Mouse (Mus musculus) MEL (cell line): ENCODE measurements around the gene Cntn3. TPM values are rescaled to one million over a fixed set of nuclear protein-coding genes. Genes with fewer than 3 reads are reported as not detected.

ENCODE experiments used
- DNase-seq: peaks from one replicate; pipeline ENCODE4 v3.0.0; 2011; ENCODE audit warnings: low read depth, low spot score
- H3K27ac ChIP-seq: 2 replicates; pipeline ENCODE4 v1.5.1; 2012; ENCODE audit warnings: low read depth, mild to moderate bottlenecking, control low read depth, low read length, moderate library complexity; ENCODE audit not compliant: control insufficient read depth
- H3K27me3 ChIP-seq, 2 experiments: fragments of 150-350 bp in 1 of 2; sonication (generic) in 1 of 2; 2 replicates each; pipeline ENCODE4 v1.6.1; 2012; ENCODE audit warnings: low read length in 2 of 2, mild to moderate bottlenecking in 2 of 2, improper control_type of control experiment in 1 of 2, moderate library complexity in 1 of 2; ENCODE audit not compliant: insufficient read depth in 2 of 2, control insufficient read depth in 1 of 2
- H3K36me3 ChIP-seq, 2 experiments: 2 replicates each; pipeline ENCODE4 v1.6.1; 2012 to 2014; ENCODE audit warnings: low read length in 2 of 2, improper control_type of control experiment in 1 of 2, inconsistent platforms in 1 of 2, mild to moderate bottlenecking in 1 of 2; ENCODE audit not compliant: insufficient read depth in 2 of 2, control insufficient read depth in 1 of 2
- H3K4me1 ChIP-seq, 2 experiments: fragments of 150-350 bp in 1 of 2; sonication (generic) in 1 of 2; 2 replicates each; pipeline ENCODE4 v1.6.1; 2012; ENCODE audit warnings: low read length in 2 of 2, improper control_type of control experiment in 1 of 2, mild to moderate bottlenecking in 1 of 2; ENCODE audit not compliant: insufficient read depth in 2 of 2, control insufficient read depth in 1 of 2
- H3K4me3 ChIP-seq, 2 experiments: fragments of 150-350 bp in 1 of 2; sonication (generic) in 1 of 2; 2 replicates each; pipeline ENCODE4 v1.5.1; 2012; ENCODE audit warnings: low read depth in 2 of 2, low read length in 2 of 2, mild to moderate bottlenecking in 2 of 2, moderate library complexity in 2 of 2, control low read depth in 1 of 2, improper control_type of control experiment in 1 of 2; ENCODE audit not compliant: control insufficient read depth in 1 of 2, insufficient read depth in 1 of 2
- H3K79me2 ChIP-seq: 2 replicates; pipeline ENCODE4 v1.6.1; 2012; ENCODE audit warnings: mild to moderate bottlenecking, low read length, moderate library complexity; ENCODE audit not compliant: control insufficient read depth, poor library complexity, insufficient read depth
- H3K9ac ChIP-seq: 2 replicates; pipeline ENCODE4 v1.6.1; 2012; ENCODE audit warnings: low read depth, mild to moderate bottlenecking, control low read depth, low read length, moderate library complexity; ENCODE audit not compliant: control insufficient read depth, poor library complexity, severe bottlenecking
- H3K9me3 ChIP-seq: fragments of 150-350 bp; sonication (generic); replicated peaks from 2 replicates; pipeline ENCODE4 v1.6.1; 2012; ENCODE audit warnings: mild to moderate bottlenecking, low read length, improper control_type of control experiment, moderate library complexity; ENCODE audit not compliant: insufficient read depth
- ETS1 ChIP-seq: IDR thresholded peaks from 2 replicates; pipeline ENCODE4 v1.6.1; 2012; ENCODE audit warnings: low read depth, mild to moderate bottlenecking, inconsistent platforms, low read length, improper control_type of control experiment, moderate library complexity
- GATA1 ChIP-seq: IDR thresholded peaks from 2 replicates; pipeline ENCODE4 v1.6.1; 2011; ENCODE audit warnings: low read depth, low read length, improper control_type of control experiment
- HCFC1 ChIP-seq: IDR thresholded peaks from 2 replicates; pipeline ENCODE4 v1.6.1; 2012; ENCODE audit warnings: low read depth, mild to moderate bottlenecking, inconsistent platforms, low read length, improper control_type of control experiment, moderate library complexity
- KAT2A ChIP-seq: conservative IDR thresholded peaks from 2 replicates; pipeline ENCODE4 v1.6.1; 2012; ENCODE audit warnings: low read depth, low read length, improper control_type of control experiment, inconsistent platforms
- MAZ ChIP-seq: IDR thresholded peaks from 2 replicates; pipeline ENCODE4 v1.6.1; 2012; ENCODE audit warnings: low read depth, mild to moderate bottlenecking, inconsistent platforms, low read length, improper control_type of control experiment
- MEF2A ChIP-seq: IDR thresholded peaks from 2 replicates; pipeline ENCODE4 v1.6.1; 2014; ENCODE audit warnings: low read depth, mild to moderate bottlenecking, inconsistent platforms, low read length, improper control_type of control experiment; ENCODE audit not compliant: poor library complexity, insufficient replicate concordance, severe bottlenecking; ENCODE audit errors: extremely low read depth
- MYC ChIP-seq: IDR thresholded peaks from 2 replicates; pipeline ENCODE4 v1.6.1; 2011; ENCODE audit warnings: low read depth, mild to moderate bottlenecking, low read length, improper control_type of control experiment, moderate library complexity
- NELFE ChIP-seq: IDR thresholded peaks from 2 replicates; pipeline ENCODE4 v1.6.1; 2011; ENCODE audit warnings: low read depth, low read length, improper control_type of control experiment
- NRF1 ChIP-seq: IDR thresholded peaks from 2 replicates; pipeline ENCODE4 v1.6.1; 2014; ENCODE audit warnings: low read depth, mild to moderate bottlenecking, inconsistent platforms, low read length, improper control_type of control experiment, moderate library complexity; ENCODE audit not compliant: poor library complexity, insufficient read depth, severe bottlenecking
- POLR2AphosphoS5 ChIP-seq: IDR thresholded peaks from 2 replicates; pipeline ENCODE4 v1.6.1; 2012; ENCODE audit warnings: low read depth, borderline replicate concordance, mild to moderate bottlenecking, inconsistent platforms, low read length, moderate library complexity, mixed read lengths
- RCOR1 ChIP-seq: IDR thresholded peaks from 2 replicates; pipeline ENCODE4 v1.6.1; 2012; ENCODE audit warnings: low read depth, mild to moderate bottlenecking, inconsistent platforms, low read length, improper control_type of control experiment
- UBTF ChIP-seq: IDR thresholded peaks from 2 replicates; pipeline ENCODE4 v1.6.1; 2012; ENCODE audit warnings: low read depth, mild to moderate bottlenecking, inconsistent platforms, low read length, improper control_type of control experiment, moderate library complexity, borderline replicate concordance; ENCODE audit not compliant: insufficient read depth
- USF1 ChIP-seq: IDR thresholded peaks from 2 replicates; pipeline ENCODE4 v1.6.1; 2014; ENCODE audit warnings: low read depth, mild to moderate bottlenecking, inconsistent platforms, low read length, improper control_type of control experiment, moderate library complexity
- USF2 ChIP-seq, 2 experiments: IDR thresholded peaks; 2 replicates each; pipeline ENCODE4 v1.6.1; 2011 to 2012; ENCODE audit warnings: improper control_type of control experiment in 2 of 2, low read length in 2 of 2, borderline replicate concordance in 1 of 2, inconsistent platforms in 1 of 2, low read depth in 1 of 2, mild to moderate bottlenecking in 1 of 2; ENCODE audit not compliant: insufficient read depth in 1 of 2
- ZNF384 ChIP-seq: IDR thresholded peaks from 2 replicates; pipeline ENCODE4 v1.6.1; 2012; ENCODE audit warnings: low read depth, mild to moderate bottlenecking, inconsistent platforms, low read length, improper control_type of control experiment
- polyA plus RNA-seq, 2 experiments: library from polyadenylated mRNA; stranded (reverse) in 1 of 2; unstranded in 1 of 2; fragments of >175 nt in 1 of 2; fragments of >200 nt in 1 of 2; gene quantifications; 2 replicates each; pipeline versions ENCODE4 v1.2.1 to v1.2.4; 2012; ENCODE audit warnings: low replicate concordance in 2 of 2, low read depth in 1 of 2; ENCODE audit not compliant: insufficient read length in 2 of 2, insufficient read depth in 1 of 2, missing spikeins in 1 of 2
- total RNA-seq: library from RNA; depleted of rRNA; stranded (reverse); fragments of 300-350 nt; gene quantifications from 2 replicates; pipeline ENCODE4 v1.2.3, GENCODE M21; 2012

The Cntn3 gene
- total and polyA plus RNA-seq, 3 experiments: 0.85 to 1.1 TPM; not detected in 1

GRCm38 (mm10) chr6:102556497-102556896, 16.4 kb downstream of the Cntn3 start (continued):
- TF ChIP-seq MYC (peak; percentile 79; the same call in 1 of the 2 replicates), POLR2AphosphoS5 (no peak)
- TF ChIP-seq, all 39 proteins: peak for 21

GRCm38 (mm10) chr6:102555814-102556437, 17.0 kb downstream of the Cntn3 start:
- H3K4me3 ChIP-seq: peak overlapping the region; percentile 15 to 34; a peak in 3 of 4 replicates
- H3K4me1 ChIP-seq: peaks cover 18 to 19% of the 10 kb centered on the region in 2 experiments
- H3K79me2 ChIP-seq: no peaks in the 10 kb centered on the region
- TF ChIP-seq ZNF384 (peak; percentile 90), KAT2A (no peak), GATA1 (peak; percentile 33; the same call in 1 of the 2 replicates), ETS1 (no peak), UBTF (no peak), MAZ (no peak), USF2 (IDR thresholded peaks at IDR 0.05; ENCODE audit: borderline replicate concordance in 1 of 2, insufficient read depth in 1 of 2, low read depth in 1 of 2, low read length in 2 of 2) (no peak), USF1 (no peak), NRF1 (no peak)
- H3K9ac ChIP-seq: peak overlapping the region; percentile 41
- H3K9me3 ChIP-seq: no peaks in the 10 kb centered on the region
- DNase-seq: peak; percentile 39
- H3K27me3 ChIP-seq: no peaks in the 10 kb centered on the region
- H3K36me3 ChIP-seq: peaks cover 0 to 34% of the 10 kb centered on the region in 2 experiments; a peak in 2 of 4 replicates
- peak overlapping the region; percentile 96 for H3K27ac ChIP-seq

GRCm38 (mm10) chr6:102555067-102555657, 17.7 kb downstream of the Cntn3 start:
- 0 out of 2 replicates have a peak, but pooled peaks have one; percentile 1 for TF ChIP-seq HCFC1
- no peak for TF ChIP-seq GATA1
- no peak for TF ChIP-seq USF2 (IDR thresholded peaks at IDR 0.05; ENCODE audit: borderline replicate concordance in 1 of 2, insufficient read depth in 1 of 2, low read depth in 1 of 2, low read length in 2 of 2)
- no peak for TF ChIP-seq NELFE
- no peak for TF ChIP-seq POLR2AphosphoS5
- no peak for TF ChIP-seq MEF2A
- TF ChIP-seq ETS1: peak; percentile 42; the same call in 1 of the 2 replicates
- TF ChIP-seq RCOR1: peak; percentile 45; the same call in 1 of the 2 replicates
- DNase-seq: peak; percentile 78
- H3K36me3 ChIP-seq: peaks cover 0 to 27% of the 10 kb centered on the region in 2 experiments; a peak in 2 of 4 replicates
- peak overlapping the region; percentile 15 to 34; a peak in 3 of 4 replicates for H3K4me3 ChIP-seq
- H3K27me3 ChIP-seq: no peaks in the 10 kb centered on the region
- no peaks in the 10 kb centered on the region for H3K9me3 ChIP-seq
- H3K27ac ChIP-seq: peak overlapping the region; percentile 78
- no peaks in the 10 kb centered on the region for H3K79me2 ChIP-seq
- peaks cover 13 to 16% of the 10 kb centered on the region in 2 experiments for H3K4me1 ChIP-seq
- 0 out of 2 replicates have a peak overlapping the region, but pooled peaks have one; percentile 19 for H3K9ac ChIP-seq
